Mouse (Mus musculus): Measurements from ENCODE around the gene Nkain1. TPM values are rescaled to one million over a fixed set of nuclear protein-coding genes. Genes with fewer than 3 reads are reported as not detected.

The Nkain1 gene
- polyA plus RNA-seq, 1 experiment from 2014 or later, result 6.7 TPM

GRCm38 (mm10) chr4:130556992-130557391, 17.0 kb downstream of the Nkain1 start:
- Histone ChIP-seq H3K27ac (ENCODE audit: low read depth, low read length) (no peak overlapping the region), H3K9ac (ENCODE audit: low read depth, low read length) (no peak overlapping the region), H3K27me3 (ENCODE audit: control insufficient read depth, insufficient read depth, low read length) (no peaks in the 10 kb centered on the region), H3K4me1 (ENCODE audit: control insufficient read depth, insufficient read depth, low read length) (peaks cover 26% of the 10 kb centered on the region), H3K36me3 (ENCODE audit: control insufficient read depth, insufficient read depth, low read length) (no peaks in the 10 kb centered on the region; the same call in 1 of the 2 replicates), H3K4me2 (replicated peaks; ENCODE audit: low read depth, low read length) (no peak overlapping the region), H3K4me3 (ENCODE audit: low read length) (no peak overlapping the region), H3K9me3 (ENCODE audit: control insufficient read depth, low read length) (no peaks in the 10 kb centered on the region)
- no peak for ATAC-seq (ENCODE audit: low FRiP score, low TSS enrichment)
- WGBS, result 57% methylated on average over 1 of the region's 1 CpGs

- no peaks in the 10 kb centered on the region for H3K27me3 ChIP-seq (ENCODE audit: control insufficient read depth, insufficient read depth, low read length)
- no peaks in the 10 kb centered on the region for H3K9me3 ChIP-seq (ENCODE audit: control insufficient read depth, low read length)
- peak; percentile 32; the same call in 1 of the 2 replicates for ATAC-seq (ENCODE audit: low FRiP score, low TSS enrichment)
- peaks cover 19% of the 10 kb centered on the region for H3K4me1 ChIP-seq (ENCODE audit: control insufficient read depth, insufficient read depth, low read length)
- H3K36me3 ChIP-seq (ENCODE audit: control insufficient read depth, insufficient read depth, low read length), result no peaks in the 10 kb centered on the region; the same call in 1 of the 2 replicates
- WGBS, result 34% methylated on average over 5 of the region's 5 CpGs
- H3K4me3 ChIP-seq (ENCODE audit: low read length), result no peak overlapping the region
- no peak overlapping the region for H3K9ac ChIP-seq (ENCODE audit: low read depth, low read length)
- H3K4me2 ChIP-seq (replicated peaks; ENCODE audit: low read depth, low read length), result no peak overlapping the region
- no peak overlapping the region for H3K27ac ChIP-seq (ENCODE audit: low read depth, low read length)
Observed at GRCm38 (mm10) chr4:130556224-130556623, 17.7 kb downstream of the Nkain1 start.

- 15% methylated on average over 6 of the region's 6 CpGs for WGBS
- Histone ChIP-seq H3K4me1 (ENCODE audit: control insufficient read depth, insufficient read depth, low read length) (peaks cover 14% of the 10 kb centered on the region), H3K9ac (ENCODE audit: low read depth, low read length) (no peak overlapping the region), H3K4me2 (replicated peaks; ENCODE audit: low read depth, low read length) (no peak overlapping the region), H3K9me3 (ENCODE audit: control insufficient read depth, low read length) (no peaks in the 10 kb centered on the region), H3K4me3 (ENCODE audit: low read length) (no peak overlapping the region), H3K27ac (ENCODE audit: low read depth, low read length) (no peak overlapping the region), H3K36me3 (ENCODE audit: control insufficient read depth, insufficient read depth, low read length) (no peaks in the 10 kb centered on the region), H3K27me3 (ENCODE audit: control insufficient read depth, insufficient read depth, low read length) (no peaks in the 10 kb centered on the region)
- peak; percentile 5; the same call in 1 of the 2 replicates for ATAC-seq (ENCODE audit: low FRiP score, low TSS enrichment)
Observed at GRCm38 (mm10) chr4:130553121-130553448, 20.9 kb downstream of the Nkain1 start.

GRCm38 (mm10) chr4:130552312-130553120, 21.5 kb downstream of the Nkain1 start:
- Histone ChIP-seq H3K4me3 (ENCODE audit: low read length) (no peak overlapping the region), H3K9me3 (ENCODE audit: control insufficient read depth, low read length) (no peaks in the 10 kb centered on the region), H3K4me1 (ENCODE audit: control insufficient read depth, insufficient read depth, low read length) (peaks cover 19% of the 10 kb centered on the region), H3K27me3 (ENCODE audit: control insufficient read depth, insufficient read depth, low read length) (no peaks in the 10 kb centered on the region), H3K36me3 (ENCODE audit: control insufficient read depth, insufficient read depth, low read length) (no peaks in the 10 kb centered on the region), H3K27ac (ENCODE audit: low read depth, low read length) (no peak overlapping the region), H3K9ac (ENCODE audit: low read depth, low read length) (no peak overlapping the region), H3K4me2 (replicated peaks; ENCODE audit: low read depth, low read length) (no peak overlapping the region)
- peak; percentile 25; the same call in 1 of the 2 replicates for ATAC-seq (ENCODE audit: low FRiP score, low TSS enrichment)
- 23% methylated on average over 8 of the region's 8 CpGs for WGBS

GRCm38 (mm10) chr4:130550511-130550910, 23.5 kb downstream of the Nkain1 start:
- no peak overlapping the region for H3K4me2 ChIP-seq (replicated peaks; ENCODE audit: low read depth, low read length)
- H3K27ac ChIP-seq (ENCODE audit: low read depth, low read length), result no peak overlapping the region
- no peaks in the 10 kb centered on the region for H3K9me3 ChIP-seq (ENCODE audit: control insufficient read depth, low read length)
- no peak for ATAC-seq (ENCODE audit: low FRiP score, low TSS enrichment)
- peaks cover 24% of the 10 kb centered on the region for H3K4me1 ChIP-seq (ENCODE audit: control insufficient read depth, insufficient read depth, low read length)
- 84% methylated on average over 9 of the region's 9 CpGs for WGBS
- no peaks in the 10 kb centered on the region for H3K27me3 ChIP-seq (ENCODE audit: control insufficient read depth, insufficient read depth, low read length)
- H3K9ac ChIP-seq (ENCODE audit: low read depth, low read length), result no peak overlapping the region
- H3K36me3 ChIP-seq (ENCODE audit: control insufficient read depth, insufficient read depth, low read length), result no peaks in the 10 kb centered on the region
- no peak overlapping the region for H3K4me3 ChIP-seq (ENCODE audit: low read length)

- Histone ChIP-seq H3K9me3 (ENCODE audit: control insufficient read depth, low read length) (no peaks in the 10 kb centered on the region), H3K27ac (ENCODE audit: low read depth, low read length) (no peak overlapping the region), H3K4me2 (replicated peaks; ENCODE audit: low read depth, low read length) (no peak overlapping the region), H3K4me1 (ENCODE audit: control insufficient read depth, insufficient read depth, low read length) (peaks cover 32% of the 10 kb centered on the region), H3K4me3 (ENCODE audit: low read length) (no peak overlapping the region), H3K9ac (ENCODE audit: low read depth, low read length) (no peak overlapping the region), H3K27me3 (ENCODE audit: control insufficient read depth, insufficient read depth, low read length) (no peaks in the 10 kb centered on the region), H3K36me3 (ENCODE audit: control insufficient read depth, insufficient read depth, low read length) (no peaks in the 10 kb centered on the region)
- WGBS, result 88% methylated on average over 8 of the region's 8 CpGs
- ATAC-seq (ENCODE audit: low FRiP score, low TSS enrichment), result no peak
Observed at GRCm38 (mm10) chr4:130549189-130549588, 24.8 kb downstream of the Nkain1 start.

- ATAC-seq (ENCODE audit: low FRiP score, low TSS enrichment), result peak; percentile 92
- H3K27me3 ChIP-seq (ENCODE audit: control insufficient read depth, insufficient read depth, low read length), result no peaks in the 10 kb centered on the region
- H3K36me3 ChIP-seq (ENCODE audit: control insufficient read depth, insufficient read depth, low read length), result no peaks in the 10 kb centered on the region
- 6% methylated on average over 13 of the region's 13 CpGs for WGBS
- no peaks in the 10 kb centered on the region for H3K9me3 ChIP-seq (ENCODE audit: control insufficient read depth, low read length)
- peak overlapping the region; percentile 31; the same call in 1 of the 2 replicates for H3K27ac ChIP-seq (ENCODE audit: low read depth, low read length)
- no peak overlapping the region for H3K4me3 ChIP-seq (ENCODE audit: low read length)
- no peak overlapping the region for H3K9ac ChIP-seq (ENCODE audit: low read depth, low read length)
- peaks cover 24% of the 10 kb centered on the region for H3K4me1 ChIP-seq (ENCODE audit: control insufficient read depth, insufficient read depth, low read length)
- H3K4me2 ChIP-seq (replicated peaks; ENCODE audit: low read depth, low read length), result 0 out of 2 replicates have a peak overlapping the region, but pooled peaks have one; percentile 11
Observed at GRCm38 (mm10) chr4:130546798-130547562, 27.0 kb downstream of the Nkain1 start.

GRCm38 (mm10) chr4:130544392-130544791, 29.6 kb downstream of the Nkain1 start:
- WGBS, result 29% methylated on average over 9 of the region's 9 CpGs
- H3K27ac ChIP-seq (ENCODE audit: low read depth, low read length), result no peak overlapping the region
- no peaks in the 10 kb centered on the region for H3K36me3 ChIP-seq (ENCODE audit: control insufficient read depth, insufficient read depth, low read length)
- H3K4me3 ChIP-seq (ENCODE audit: low read length), result no peak overlapping the region
- H3K4me2 ChIP-seq (replicated peaks; ENCODE audit: low read depth, low read length), result no peak overlapping the region
- ATAC-seq (ENCODE audit: low FRiP score, low TSS enrichment), result no peak
- H3K9ac ChIP-seq (ENCODE audit: low read depth, low read length), result 0 out of 2 replicates have a peak overlapping the region, but pooled peaks have one; percentile 35
- no peaks in the 10 kb centered on the region for H3K27me3 ChIP-seq (ENCODE audit: control insufficient read depth, insufficient read depth, low read length)
- peaks cover 24% of the 10 kb centered on the region for H3K4me1 ChIP-seq (ENCODE audit: control insufficient read depth, insufficient read depth, low read length)
- no peaks in the 10 kb centered on the region for H3K9me3 ChIP-seq (ENCODE audit: control insufficient read depth, low read length)

GRCm38 (mm10) chr4:130543121-130543520, 30.9 kb downstream of the Nkain1 start:
- Histone ChIP-seq H3K4me1 (ENCODE audit: control insufficient read depth, insufficient read depth, low read length) (peaks cover 24% of the 10 kb centered on the region), H3K27me3 (ENCODE audit: control insufficient read depth, insufficient read depth, low read length) (no peaks in the 10 kb centered on the region), H3K36me3 (ENCODE audit: control insufficient read depth, insufficient read depth, low read length) (no peaks in the 10 kb centered on the region), H3K9me3 (ENCODE audit: control insufficient read depth, low read length) (no peaks in the 10 kb centered on the region), H3K4me2 (replicated peaks; ENCODE audit: low read depth, low read length) (no peak overlapping the region), H3K4me3 (ENCODE audit: low read length) (no peak overlapping the region), H3K9ac (ENCODE audit: low read depth, low read length) (no peak overlapping the region), H3K27ac (ENCODE audit: low read depth, low read length) (no peak overlapping the region)
- ATAC-seq (ENCODE audit: low FRiP score, low TSS enrichment), result no peak
- WGBS, result 55% methylated on average over 4 of the region's 4 CpGs

Measured in kidney, embryonic 14.5 days (tissue).